Mouse (Mus musculus): ENCODE results near the gene Gm28230. TPM values are rescaled to one million over a fixed set of nuclear protein-coding genes. Genes with fewer than 3 reads are reported as not detected.

Gm28230 gene
- polyA plus RNA-seq, 2 experiments: 0.18 to 5.0 TPM

GRCm38 (mm10) chr2:74699053-74699430, 27.5 kb upstream of the Gm28230 start:
- H3K27me3 ChIP-seq (ENCODE audit: control insufficient read depth, insufficient read depth, low read length): peaks cover 63% of the 10 kb centered on the region
- WGBS: 3% methylated on average over 17 of the region's 17 CpGs
- H3K36me3 ChIP-seq (ENCODE audit: control insufficient read depth, insufficient read depth, low read length): peaks cover 6% of the 10 kb centered on the region
- H3K4me2 ChIP-seq (replicated peaks; ENCODE audit: low read depth, low read length, severe bottlenecking): peak overlapping the region; percentile 96
- ATAC-seq (ENCODE audit: low FRiP score, low read depth): 0 out of 2 replicates have a peak, but pooled peaks have one; percentile 7
- TF ChIP-seq POLR2A (IDR thresholded peaks at IDR 0.05; ENCODE audit: borderline replicate concordance, extremely low read depth, insufficient read depth, insufficient read length): no peak
- H3K9ac ChIP-seq (ENCODE audit: low read depth, low read length, severe bottlenecking): peak overlapping the region; percentile 86
- H3K27ac ChIP-seq (replicated peaks; ENCODE audit: low read depth, low read length): peak overlapping the region; percentile 89
- no peak for DNase-seq (ENCODE audit: low spot score)
- peak overlapping the region; percentile 55 for H3K4me3 ChIP-seq (replicated peaks; ENCODE audit: low read length)
- H3K4me1 ChIP-seq (ENCODE audit: control insufficient read depth, insufficient read depth, low read length): peaks cover 29% of the 10 kb centered on the region
- H3K9me3 ChIP-seq (ENCODE audit: control insufficient read depth, low read length): no peaks in the 10 kb centered on the region

DNA sequence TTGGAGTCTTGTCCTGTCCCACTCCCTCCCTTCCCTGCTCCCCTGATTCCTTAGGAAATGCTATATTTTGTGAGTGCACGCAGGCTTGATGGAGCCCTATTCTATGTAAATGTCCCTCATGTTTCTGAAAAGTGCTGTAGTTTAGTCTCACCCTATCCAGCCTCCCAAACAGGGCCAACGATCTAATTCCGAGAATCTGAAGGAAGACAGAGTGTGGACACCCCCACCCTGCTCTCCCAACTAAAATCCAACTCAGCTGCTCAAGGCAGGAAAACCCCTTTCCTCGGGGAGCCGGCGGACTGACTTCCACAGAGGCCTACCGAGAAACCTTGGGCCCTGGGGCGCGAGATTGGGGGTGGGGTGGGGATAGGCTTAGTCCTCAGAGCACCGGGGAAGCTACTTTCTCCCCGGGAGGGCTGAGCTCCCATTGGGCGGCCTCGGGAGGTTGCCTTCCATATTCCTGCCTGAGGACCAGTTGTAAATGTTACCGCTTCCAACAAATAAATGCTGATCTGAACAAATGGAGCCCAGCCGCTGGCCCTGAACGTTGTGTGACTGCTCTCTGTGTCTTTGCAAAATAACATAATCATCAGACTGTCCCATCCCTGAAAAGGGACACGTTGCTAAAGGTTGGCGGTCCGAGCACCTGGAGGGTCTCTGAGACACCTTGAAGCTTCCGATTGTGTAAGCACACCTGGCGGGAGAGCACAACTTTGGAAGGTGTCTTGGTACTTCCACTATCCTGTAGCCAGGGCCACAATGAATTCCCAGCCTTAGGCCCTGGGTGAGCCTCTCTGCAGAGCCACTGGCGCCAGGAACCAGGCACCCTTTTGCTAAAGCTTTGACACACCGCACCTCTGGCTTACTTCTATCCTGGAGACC, 26.6 kb upstream of the Gm28230 start:
- WGBS: 17% methylated on average over 23 of the region's 23 CpGs
- Histone ChIP-seq H3K9me3 (ENCODE audit: control insufficient read depth, low read length) (no peaks in the 10 kb centered on the region), H3K4me1 (ENCODE audit: control insufficient read depth, insufficient read depth, low read length) (peaks cover 33% of the 10 kb centered on the region), H3K9ac (ENCODE audit: low read depth, low read length, severe bottlenecking) (peak overlapping the region; percentile 86; the same call in 1 of the 2 replicates), H3K4me2 (replicated peaks; ENCODE audit: low read depth, low read length, severe bottlenecking) (peak overlapping the region; percentile 96), H3K27me3 (ENCODE audit: control insufficient read depth, insufficient read depth, low read length) (peaks cover 68% of the 10 kb centered on the region), H3K27ac (replicated peaks; ENCODE audit: low read depth, low read length) (no peak overlapping the region), H3K36me3 (ENCODE audit: control insufficient read depth, insufficient read depth, low read length) (peaks cover 6% of the 10 kb centered on the region), H3K4me3 (replicated peaks; ENCODE audit: low read length) (peak overlapping the region; percentile 55)
- DNase-seq (ENCODE audit: low spot score) (no peak), ATAC-seq (ENCODE audit: low FRiP score, low read depth) (no peak)
- TF ChIP-seq POLR2A (IDR thresholded peaks at IDR 0.05; ENCODE audit: borderline replicate concordance, extremely low read depth, insufficient read depth, insufficient read length): no peak

DNA sequence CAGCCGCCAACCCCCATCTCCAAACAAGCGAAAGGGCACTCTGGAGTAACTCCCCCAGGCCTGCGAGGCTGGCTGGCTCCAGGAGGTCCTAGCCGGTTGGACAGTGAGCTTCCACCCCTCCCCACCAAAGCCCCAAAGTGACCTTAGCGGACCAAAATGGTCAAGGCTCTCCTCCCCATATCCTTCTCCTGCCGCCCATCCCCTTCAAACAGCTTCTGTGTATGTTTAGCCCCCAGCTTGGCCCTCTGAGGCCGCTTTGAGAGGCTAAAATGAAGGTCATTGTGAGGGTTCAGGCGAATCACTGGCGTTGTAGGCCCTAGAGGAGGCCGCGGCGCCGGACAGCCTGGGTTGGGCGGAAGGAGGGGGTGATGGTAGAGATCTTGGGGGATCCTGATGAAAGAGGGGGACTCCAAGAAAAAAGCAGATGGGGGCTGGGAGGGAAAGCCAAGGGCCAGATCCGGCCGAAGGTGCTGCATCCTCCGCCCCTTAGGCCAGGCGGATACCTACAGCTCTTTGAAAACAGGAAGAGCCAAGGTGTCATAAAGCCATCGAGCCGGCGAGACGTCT, 25.9 kb upstream of the Gm28230 start:
- Histone ChIP-seq H3K36me3 (ENCODE audit: control insufficient read depth, insufficient read depth, low read length) (peaks cover under 1% of the 10 kb centered on the region; the same call in 1 of the 2 replicates), H3K27me3 (ENCODE audit: control insufficient read depth, insufficient read depth, low read length) (peaks cover 63% of the 10 kb centered on the region), H3K9ac (ENCODE audit: low read depth, low read length, severe bottlenecking) (no peak overlapping the region), H3K27ac (replicated peaks; ENCODE audit: low read depth, low read length) (no peak overlapping the region), H3K4me2 (replicated peaks; ENCODE audit: low read depth, low read length, severe bottlenecking) (peak overlapping the region; percentile 6; the same call in 1 of the 2 replicates), H3K9me3 (ENCODE audit: control insufficient read depth, low read length) (no peaks in the 10 kb centered on the region), H3K4me1 (ENCODE audit: control insufficient read depth, insufficient read depth, low read length) (peaks cover 29% of the 10 kb centered on the region), H3K4me3 (replicated peaks; ENCODE audit: low read length) (no peak overlapping the region)
- 19% methylated on average over 22 of the region's 22 CpGs for WGBS
- ATAC-seq (ENCODE audit: low FRiP score, low read depth) (no peak), DNase-seq (ENCODE audit: low spot score) (no peak)
- TF ChIP-seq POLR2A (IDR thresholded peaks at IDR 0.05; ENCODE audit: borderline replicate concordance, extremely low read depth, insufficient read depth, insufficient read length): no peak

GRCm38 (mm10) chr2:74701949-74702819, 24.3 kb upstream of the Gm28230 start:
- ATAC-seq (ENCODE audit: low FRiP score, low read depth) (no peak), DNase-seq (ENCODE audit: low spot score) (peak; percentile 82)
- Histone ChIP-seq H3K27me3 (ENCODE audit: control insufficient read depth, insufficient read depth, low read length) (peaks cover 68% of the 10 kb centered on the region), H3K4me2 (replicated peaks; ENCODE audit: low read depth, low read length, severe bottlenecking) (peak overlapping the region; percentile 34; the same call in 1 of the 2 replicates), H3K9ac (ENCODE audit: low read depth, low read length, severe bottlenecking) (no peak overlapping the region), H3K27ac (replicated peaks; ENCODE audit: low read depth, low read length) (no peak overlapping the region), H3K36me3 (ENCODE audit: control insufficient read depth, insufficient read depth, low read length) (no peaks in the 10 kb centered on the region), H3K4me3 (replicated peaks; ENCODE audit: low read length) (no peak overlapping the region), H3K9me3 (ENCODE audit: control insufficient read depth, low read length) (no peaks in the 10 kb centered on the region), H3K4me1 (ENCODE audit: control insufficient read depth, insufficient read depth, low read length) (peaks cover 15% of the 10 kb centered on the region)
- TF ChIP-seq POLR2A (IDR thresholded peaks at IDR 0.05; ENCODE audit: borderline replicate concordance, extremely low read depth, insufficient read depth, insufficient read length): no peak
- WGBS: 11% methylated on average over 17 of the region's 17 CpGs

- Histone ChIP-seq H3K27ac (replicated peaks; ENCODE audit: low read depth, low read length) (no peak overlapping the region), H3K4me2 (replicated peaks; ENCODE audit: low read depth, low read length, severe bottlenecking) (no peak overlapping the region), H3K4me3 (replicated peaks; ENCODE audit: low read length) (no peak overlapping the region), H3K9me3 (ENCODE audit: control insufficient read depth, low read length) (no peaks in the 10 kb centered on the region), H3K36me3 (ENCODE audit: control insufficient read depth, insufficient read depth, low read length) (no peaks in the 10 kb centered on the region), H3K27me3 (ENCODE audit: control insufficient read depth, insufficient read depth, low read length) (peaks cover 75% of the 10 kb centered on the region), H3K4me1 (ENCODE audit: control insufficient read depth, insufficient read depth, low read length) (peaks cover 15% of the 10 kb centered on the region), H3K9ac (ENCODE audit: low read depth, low read length, severe bottlenecking) (no peak overlapping the region)
- ATAC-seq (ENCODE audit: low FRiP score, low read depth) (no peak), DNase-seq (ENCODE audit: low spot score) (no peak)
- no peak for TF ChIP-seq POLR2A (IDR thresholded peaks at IDR 0.05; ENCODE audit: borderline replicate concordance, extremely low read depth, insufficient read depth, insufficient read length)
- 18% methylated on average over 6 of the region's 6 CpGs for WGBS
Measured at GRCm38 (mm10) chr2:74702820-74703219, 23.7 kb upstream of the Gm28230 start.

All from limb, embryonic 14.5 days (tissue).